Mouse (Mus musculus): ENCODE data around the gene Gm10228. TPM values are rescaled to one million over a fixed set of nuclear protein-coding genes. Genes with fewer than 3 reads are reported as not detected.

The Gm10228 gene
- polyA plus RNA-seq, 1 experiment from 2014 or later, result not detected

Other genes with a start within 250 kb of the Gm10228 start
- not detected in 2 replicates for gene Gm20741, start 229.3 kb downstream of the Gm10228 start, polyA plus RNA-seq (2014; fragmentation: Nextera tagmentation; extraction: Ambion mirVana)
- not detected in 2 replicates for gene Krtap15, start 221.3 kb downstream of the Gm10228 start, polyA plus RNA-seq (2014; fragmentation: Nextera tagmentation; extraction: Ambion mirVana)
- gene Krtap14, start 215.3 kb downstream of the Gm10228 start, polyA plus RNA-seq (2014; fragmentation: Nextera tagmentation; extraction: Ambion mirVana), result not detected in 2 replicates
- gene Krtap19-1, start 172.1 kb downstream of the Gm10228 start, polyA plus RNA-seq (2014; fragmentation: Nextera tagmentation; extraction: Ambion mirVana), result not detected in 2 replicates
- gene Krtap19-2, start 167.2 kb downstream of the Gm10228 start, polyA plus RNA-seq (2014; fragmentation: Nextera tagmentation; extraction: Ambion mirVana), result not detected in 2 replicates
- not detected in 2 replicates for gene Krtap19-3, start 163.4 kb downstream of the Gm10228 start, polyA plus RNA-seq (2014; fragmentation: Nextera tagmentation; extraction: Ambion mirVana)
- not detected in 2 replicates for gene Krtap19-4, start 156.4 kb downstream of the Gm10228 start, polyA plus RNA-seq (2014; fragmentation: Nextera tagmentation; extraction: Ambion mirVana)
- gene Krtap19-5, start 145.0 kb downstream of the Gm10228 start, polyA plus RNA-seq (2014; fragmentation: Nextera tagmentation; extraction: Ambion mirVana), result not detected in 2 replicates
- gene Krtap19-9b, start 109.2 kb downstream of the Gm10228 start, polyA plus RNA-seq (2014; fragmentation: Nextera tagmentation; extraction: Ambion mirVana), result not detected in 2 replicates
- gene Krtap16-3, start 78.6 kb downstream of the Gm10228 start, polyA plus RNA-seq (2014; fragmentation: Nextera tagmentation; extraction: Ambion mirVana), result not detected in 2 replicates
- not detected in 2 replicates for gene Krtap22-2, start 30.7 kb downstream of the Gm10228 start, polyA plus RNA-seq (2014; fragmentation: Nextera tagmentation; extraction: Ambion mirVana)
- not detected in 2 replicates for gene Gm10229, start 26.2 kb downstream of the Gm10228 start, polyA plus RNA-seq (2014; fragmentation: Nextera tagmentation; extraction: Ambion mirVana)
- not detected in 2 replicates for gene Krtap6-1, start 9.8 kb downstream of the Gm10228 start, polyA plus RNA-seq (2014; fragmentation: Nextera tagmentation; extraction: Ambion mirVana)
- gene Krtap6-5, start 6.4 kb upstream of the Gm10228 start, polyA plus RNA-seq (2014; fragmentation: Nextera tagmentation; extraction: Ambion mirVana), result not detected in 2 replicates
- gene 1110025L11Rik, start 22.5 kb upstream of the Gm10228 start, polyA plus RNA-seq (2014; fragmentation: Nextera tagmentation; extraction: Ambion mirVana), result not detected in 2 replicates
- gene Krtap6-3, start 42.5 kb upstream of the Gm10228 start, polyA plus RNA-seq (2014; fragmentation: Nextera tagmentation; extraction: Ambion mirVana), result not detected in 2 replicates
- not detected in 2 replicates for gene Gm6358, start 99.4 kb upstream of the Gm10228 start, polyA plus RNA-seq (2014; fragmentation: Nextera tagmentation; extraction: Ambion mirVana)
- gene Gm10061, start 109.6 kb upstream of the Gm10228 start, polyA plus RNA-seq (2014; fragmentation: Nextera tagmentation; extraction: Ambion mirVana), result not detected in 2 replicates
- gene Gm9789, start 116.5 kb upstream of the Gm10228 start, polyA plus RNA-seq (2014; fragmentation: Nextera tagmentation; extraction: Ambion mirVana), result not detected in 2 replicates
- gene Gm7735, start 128.0 kb upstream of the Gm10228 start, polyA plus RNA-seq (2014; fragmentation: Nextera tagmentation; extraction: Ambion mirVana), result not detected in 2 replicates
- gene 1110057P08Rik, start 133.3 kb upstream of the Gm10228 start, polyA plus RNA-seq (2014; fragmentation: Nextera tagmentation; extraction: Ambion mirVana), result not detected in 2 replicates
- gene Krtap20-2, start 164.4 kb upstream of the Gm10228 start, polyA plus RNA-seq (2014; fragmentation: Nextera tagmentation; extraction: Ambion mirVana), result not detected in 2 replicates

Measured in heart, embryonic 11.5 days (tissue).